Mouse (Mus musculus) CD4-positive naive resting alpha-beta T cell, adult 76 days (primary cell): ENCODE results near the gene C1qa. TPM values are rescaled to one million over a fixed set of nuclear protein-coding genes. Genes with fewer than 3 reads are reported as not detected.

Experiments used
- total RNA-seq: library from RNA; stranded (reverse); gene quantifications from one replicate; pipeline ENCODE4 v1.2.4, GENCODE M21; 2023

The C1qa gene
- total RNA-seq, result 11.3 TPM

DNA sequence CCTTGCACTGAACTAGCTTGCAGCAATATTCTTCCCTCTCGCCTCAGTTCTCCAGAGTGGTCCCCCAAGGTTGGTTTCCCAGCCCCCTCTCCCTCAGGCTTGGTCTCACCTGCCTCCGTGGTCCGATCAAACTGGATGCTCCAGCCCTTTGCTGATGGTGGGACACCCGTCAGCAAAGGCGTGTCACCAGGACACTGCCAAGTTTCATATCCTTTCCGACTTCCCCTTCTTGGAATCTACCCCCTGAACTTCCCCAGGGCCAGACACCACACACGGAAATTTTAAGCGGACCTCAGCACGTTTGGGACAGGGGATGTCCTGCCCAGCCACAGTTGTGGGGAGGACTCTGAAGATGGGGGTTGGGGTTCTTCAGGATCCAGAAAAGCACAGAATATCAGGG is at the start of gene C1qa:
Gene C1qa (minus strand): TSS at position 167 of the 400 bp plus-strand sequence.

DNA sequence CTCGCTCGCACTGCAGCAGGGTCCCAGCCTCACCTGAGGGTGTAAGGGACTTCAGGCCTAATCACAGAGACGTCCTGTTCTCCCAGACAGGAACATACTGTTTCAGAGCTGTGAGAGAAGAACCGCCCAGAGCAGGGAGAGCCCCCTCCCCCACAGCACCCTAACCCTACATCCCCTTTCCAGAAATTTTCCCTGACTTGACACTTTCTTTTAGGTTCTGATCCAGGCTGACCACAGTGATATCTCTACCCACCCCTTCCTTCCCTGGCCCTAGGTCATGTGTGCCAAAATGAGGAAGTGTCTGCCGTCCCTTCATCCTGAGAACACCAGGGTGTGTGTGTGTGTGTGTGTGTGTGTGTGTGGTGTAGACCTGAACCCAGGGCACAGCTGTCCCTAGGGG is 5.8 kb downstream of the C1qa start, which contains the start of gene C1qc:
Gene C1qc (minus strand): TSS at position 255 of the 400 bp plus-strand sequence.

DNA sequence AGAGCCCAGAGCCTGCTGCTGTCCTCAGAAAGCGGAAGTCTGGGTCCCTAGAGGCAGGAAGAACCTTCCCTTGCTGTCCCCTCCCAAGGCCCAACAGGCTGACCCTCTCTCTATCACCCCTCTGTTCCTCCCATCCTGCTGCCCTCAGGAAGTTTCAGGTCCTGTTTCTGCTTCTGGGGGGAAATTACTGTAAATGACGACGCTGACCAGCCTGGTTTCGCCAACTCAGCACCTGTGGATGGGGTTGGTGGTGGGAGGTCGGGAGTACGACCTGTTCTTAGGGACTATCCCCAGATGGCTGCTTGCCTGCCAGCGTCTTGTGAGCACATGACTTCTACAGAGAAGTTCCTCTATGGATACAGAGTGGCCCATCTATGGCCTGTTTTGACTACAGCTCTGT is 12.5 kb downstream of the C1qa start, which contains the start of gene C1qb:
Gene C1qb (minus strand): TSS at position 87 of the 400 bp plus-strand sequence.

Other genes with a start within 250 kb of the C1qa start
- gene Ephb2, start 62.8 kb downstream of the C1qa start, total RNA-seq, result 0.18 TPM
- 9.1 TPM for gene C1qb, start 12.6 kb downstream of the C1qa start, total RNA-seq
- gene C1qc, start 5.7 kb downstream of the C1qa start, total RNA-seq, result 13.5 TPM
- not detected for gene Epha8, start 58.0 kb upstream of the C1qa start, total RNA-seq
- 25.4 TPM for gene Zbtb40, start 150.0 kb upstream of the C1qa start, total RNA-seq